Comparison of ENCODE assay signal across 15 mouse cellular contexts in the genomic region with DNA sequence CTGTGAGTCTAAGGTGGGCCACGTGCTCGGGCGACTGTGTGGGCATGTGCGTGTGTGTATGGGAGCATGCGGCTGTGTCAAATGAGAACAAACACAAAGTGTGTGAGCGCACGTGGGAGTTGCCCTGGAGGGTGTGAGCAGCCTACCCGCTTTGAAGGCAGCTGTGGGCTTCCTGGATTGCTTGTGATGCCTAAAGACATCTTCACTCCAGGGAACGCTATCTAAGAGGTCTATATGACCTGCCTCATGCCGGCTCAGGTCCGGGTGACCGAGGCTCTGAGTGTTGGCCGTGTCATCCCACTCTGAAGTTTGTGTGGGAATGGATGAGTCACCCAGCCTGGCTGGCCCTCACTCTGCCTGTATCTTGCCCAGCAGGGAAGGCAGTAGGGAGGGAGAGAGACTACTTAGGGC. TPM values are rescaled to one million over a fixed set of nuclear protein-coding genes. Genes with fewer than 3 reads are reported as not detected.
DNase-seq lines count a peak whose midpoint lies in the region; ATAC-seq and TF ChIP-seq lines count a peak whose summit lies in the region.
"Had no signal": no experiment of that assay in that cellular context is flagged by ENCODE, and none has a peak within 500 bp of the region (broad histone marks: within the 10 kb centered on the region; RNA-seq: fewer than 3 reads in every experiment).

No protein-coding gene starts in this region.

- CTCF ChIA-PET in Patski (lab: Charles Lee), result no interaction called here

- H3K27me3 ChIP-seq in Patski, result no peaks in the 10 kb centered on the region
- H3K27me3 ChIP-seq: liver, embryonic 13.5 days; stomach, embryonic 15.5 days had no signal

- in situ Hi-C loops in Patski (cut with MboI; ENCODE audit: low pct_unique_long_range_greater_than_20kb), result no loop called here

- ATAC-seq in Patski, result peak; percentile 64

- intact Hi-C loops in left cerebral cortex, postnatal 25 days (cut with DNase I), result no loop called here

- no peak for TF ChIP-seq CTCF in Patski (IDR thresholded peaks at IDR 0.05)

- DNase-seq in lung, postnatal 10 days, result peak; percentile 23
- no peak for DNase-seq in lung, postnatal 14 days
- DNase-seq in B cell, adult 2 months, result peak; percentile 21 to 26
- DNase-seq in Patski (ENCODE audit: low read depth, low spot score), result no peak
- DNase-seq in left cerebral cortex, postnatal 25 days (ENCODE audit: low spot score in 2 of 2), result peak; percentile 60 to 80
- no peak for DNase-seq in gastrocnemius, adult 18-20 months (ENCODE audit: low spot score)
- DNase-seq in urinary bladder, postnatal 25 days (ENCODE audit: low spot score), result no peak
- DNase-seq: cerebellum, adult 11-12 months; kidney, adult 11 months; liver, embryonic 13.5 days had no signal

- POLR2A ChIA-PET in Patski (lab: Charles Lee), result no interaction called here

RNA-seq across cellular contexts. Expression of gene Ptpn5, which starts 24.7 kb away (rescaled TPM):
- polyA plus RNA-seq in Patski (2021), result 0.18 TPM
- 100 to 1,000 TPM; 150 to 173 TPM for total RNA-seq in left cerebral cortex, postnatal 25 days (2021)
- not detected for total RNA-seq in gastrocnemius, adult 18-20 months (2021)
- total RNA-seq: gastrocnemius, adult 8-10 months; hematopoietic stem cell, adult 5-6 weeks; megakaryocyte progenitor cell, adult 5-6 weeks had no signal
- polyA plus RNA-seq: erythroblast, embryonic 14.5 days had no signal

RNA-seq across cellular contexts. Expression of gene Tmem86a, which starts 58.4 kb away (rescaled TPM):
- polyA plus RNA-seq in Patski (2021), result 87.7 TPM
- 10 to 100 TPM; 16.4 to 19.4 TPM for total RNA-seq in left cerebral cortex, postnatal 25 days (2021)
- 1 to 10 TPM; 3.2 to 4.1 TPM for total RNA-seq in gastrocnemius, adult 18-20 months (2021)

Comparison
In these comparisons a context has a peak if more than half of its experiments do, and no peak if none do; other contexts are left out.
1. DNase-seq: peak in lung, postnatal 10 days (single experiment), B cell, adult 2 months (2 of 2) and left cerebral cortex, postnatal 25 days (2 of 2); none in lung, postnatal 14 days (single experiment), Patski (single experiment), gastrocnemius, adult 18-20 months (single experiment) and urinary bladder, postnatal 25 days (single experiment).
2. RNA of gene Ptpn5, which starts 24.7 kb away (total RNA-seq): 150 to 173 TPM in left cerebral cortex, postnatal 25 days; not detected in gastrocnemius, adult 18-20 months; every median in the first group is over 100 times any median in the second.